Mouse (Mus musculus): ENCODE results near the gene Scrn1.

- TF ChIP-seq FLI1 (IDR thresholded peaks at IDR 0.05; ENCODE audit: low read length): no peak
- TF ChIP-seq GATA1 (IDR thresholded peaks at IDR 0.05; ENCODE audit: borderline replicate concordance, low read length): no peak
Measured at GRCm38 (mm10) chr6:54485000-54485399, 81.3 kb downstream of the Scrn1 start.

Measured in megakaryocyte, embryonic 14.5 days (primary cell).